Mouse (Mus musculus) hindbrain, postnatal 0 days (tissue): ENCODE results near the gene Rhbdd1. TPM values are rescaled to one million over a fixed set of nuclear protein-coding genes. Genes with fewer than 3 reads are reported as not detected.

Source experiments
- ATAC-seq: fragments of 200-750 bp; cut with Nextera tagmentation; 2 replicates; pipeline ENCODE4 v1.8.0; 2017; ENCODE audit warnings: mild to moderate bottlenecking, moderate TSS enrichment, moderate library complexity
- DNase-seq: peaks from one replicate; pipeline ENCODE4 v3.0.0-alpha.2; 2015; ENCODE audit warnings: low spot score
- H3K27ac ChIP-seq: fragments of 300-500 bp; sonication (generic); 2 replicates; pipeline ENCODE4 v1.5.1; 2014; ENCODE audit warnings: mild to moderate bottlenecking
- H3K27me3 ChIP-seq: fragments of 300-500 bp; sonication (generic); 2 replicates; pipeline ENCODE4 v1.6.1; 2014; ENCODE audit warnings: low read length, mixed read lengths; ENCODE audit not compliant: insufficient read depth
- H3K36me3 ChIP-seq: fragments of 300-500 bp; sonication (generic); 2 replicates; pipeline ENCODE4 v1.6.1; 2014; ENCODE audit warnings: low read length, mixed read lengths; ENCODE audit not compliant: insufficient read depth
- H3K4me1 ChIP-seq: fragments of 300-500 bp; sonication (generic); 2 replicates; pipeline ENCODE4 v1.6.1; 2014; ENCODE audit warnings: antibody characterized with exemption, low read length, mixed read lengths; ENCODE audit not compliant: insufficient read depth
- H3K4me2 ChIP-seq: fragments of 300-500 bp; sonication (generic); 2 replicates; pipeline ENCODE4 v1.6.1; 2014; ENCODE audit warnings: low read depth, mild to moderate bottlenecking, low read length, moderate library complexity, mixed read lengths
- H3K4me3 ChIP-seq: fragments of 300-500 bp; sonication (generic); 2 replicates; pipeline ENCODE4 v1.5.1; 2014; ENCODE audit warnings: low read length
- H3K9ac ChIP-seq: fragments of 300-500 bp; sonication (generic); replicated peaks from 2 replicates; pipeline ENCODE4 v1.6.1; 2014; ENCODE audit warnings: mild to moderate bottlenecking, low read length, moderate library complexity, mixed read lengths
- H3K9me3 ChIP-seq: fragments of 300-500 bp; sonication (generic); 2 replicates; pipeline ENCODE4 v1.6.1; 2016; ENCODE audit warnings: low read length, mixed read lengths
- CTCF ChIP-seq: IDR thresholded peaks from 2 replicates; pipeline ENCODE4 v1.5.1; 2016; ENCODE audit warnings: antibody characterized with exemption, control low read depth, low read depth
- WGBS: fragments of 180-500 bp; shearing (Covaris S2); extraction: QIAGEN DNeasy Blood & Tissue Kit; methylation state at CpG from one replicate; pipeline ENCODE4 v1.1.7; 2014; 5-methylcytosine and 5-hydroxymethylcytosine counted together
- polyA plus RNA-seq: library from polyadenylated mRNA; unstranded; fragments of >200 nt; fragmentation: Nextera tagmentation; extraction: Ambion mirVana; gene quantifications from 2 replicates; pipeline ENCODE4 v1.2.1, GENCODE M21; 2015
- total RNA-seq: library from RNA; depleted of rRNA; stranded (reverse); fragments of >200 nt; gene quantifications from 2 replicates; pipeline ENCODE4 v1.2.3, GENCODE M21; 2014

The Rhbdd1 gene
- total and polyA plus RNA-seq, 2 experiments from 2014 or later = 2.7 to 5.1 TPM

- Histone ChIP-seq H3K9me3 (no peaks in the 10 kb centered on the region), H3K36me3 (no peaks in the 10 kb centered on the region), H3K4me3 (no peak overlapping the region), H3K4me1 (no peaks in the 10 kb centered on the region), H3K9ac (no peak overlapping the region), H3K4me2 (no peak overlapping the region), H3K27ac (no peak overlapping the region), H3K27me3 (no peaks in the 10 kb centered on the region)
- peak; percentile 32; the same call in 1 of the 2 replicates for ATAC-seq
- no peak for DNase-seq
- no peak for TF ChIP-seq CTCF
These were observed 13.6 kb downstream of the Rhbdd1 start for GRCm38 (mm10) chr1:82329954-82330247.

DNA sequence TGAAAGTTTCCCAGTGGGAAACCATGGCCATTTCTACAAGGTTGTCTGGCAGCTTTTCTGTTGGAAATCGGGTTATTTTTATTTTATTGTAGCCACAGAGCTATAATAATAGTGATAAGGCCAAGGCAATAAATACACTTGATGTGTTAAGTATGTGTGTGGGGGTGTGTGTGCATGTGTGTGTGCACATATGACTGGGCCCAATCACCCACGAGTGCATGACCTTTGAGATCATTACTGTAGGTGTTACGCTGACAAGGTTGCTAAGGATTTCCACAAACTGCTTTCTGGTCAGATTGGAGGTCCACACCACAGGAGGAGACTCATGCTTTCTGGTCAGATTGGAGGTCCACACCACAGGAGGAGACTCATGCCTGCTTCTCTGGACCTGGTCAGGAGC is 18.3 kb downstream of the Rhbdd1 start:
- 96% methylated on average over 3 of the region's 3 CpGs for WGBS
- Histone ChIP-seq H3K9ac (no peak overlapping the region), H3K9me3 (no peaks in the 10 kb centered on the region), H3K27me3 (no peaks in the 10 kb centered on the region), H3K4me1 (no peaks in the 10 kb centered on the region), H3K4me2 (no peak overlapping the region), H3K27ac (no peak overlapping the region), H3K36me3 (no peaks in the 10 kb centered on the region), H3K4me3 (no peak overlapping the region)
- TF ChIP-seq CTCF = no peak
- DNase-seq = no peak
- no peak for ATAC-seq

DNA sequence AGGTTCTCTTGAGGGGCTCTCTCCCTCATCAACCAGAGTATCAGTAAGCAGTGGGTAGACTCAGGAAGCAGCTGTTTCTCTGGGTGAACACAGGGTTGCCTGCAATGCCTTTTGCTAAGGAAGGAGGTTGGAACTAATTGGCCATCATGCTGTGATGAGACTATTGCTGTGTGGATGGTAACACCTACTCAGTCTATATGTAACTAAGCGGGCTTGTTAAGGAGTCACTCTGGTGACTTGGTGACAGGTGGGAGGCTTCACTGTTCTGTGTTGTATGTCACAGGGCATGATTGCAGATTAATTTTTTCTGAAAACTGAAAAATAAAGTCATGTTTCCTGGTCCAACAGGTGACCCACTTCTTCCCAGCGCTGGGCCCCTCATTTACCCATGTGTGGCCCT is 36.8 kb downstream of the Rhbdd1 start:
- no peak overlapping the region for H3K9ac ChIP-seq
- ATAC-seq (no peak), DNase-seq (no peak)
- no peak overlapping the region for H3K4me2 ChIP-seq
- WGBS = 98% methylated on average over 2 of the region's 2 CpGs
- H3K4me1 ChIP-seq = no peaks in the 10 kb centered on the region
- no peak for TF ChIP-seq CTCF
- H3K36me3 ChIP-seq = no peaks in the 10 kb centered on the region
- no peak overlapping the region for H3K27ac ChIP-seq
- no peaks in the 10 kb centered on the region for H3K9me3 ChIP-seq
- no peaks in the 10 kb centered on the region for H3K27me3 ChIP-seq
- H3K4me3 ChIP-seq = no peak overlapping the region

GRCm38 (mm10) chr1:82353755-82354154 is 37.5 kb downstream of the Rhbdd1 start:
- no peak overlapping the region for H3K9ac ChIP-seq
- no peak overlapping the region for H3K4me3 ChIP-seq
- no peak for TF ChIP-seq CTCF
- ATAC-seq (no peak), DNase-seq (no peak)
- WGBS = 75% methylated on average over 2 of the region's 2 CpGs
- no peaks in the 10 kb centered on the region for H3K9me3 ChIP-seq
- no peaks in the 10 kb centered on the region for H3K4me1 ChIP-seq
- H3K4me2 ChIP-seq = no peak overlapping the region
- H3K27ac ChIP-seq = no peak overlapping the region
- no peaks in the 10 kb centered on the region for H3K36me3 ChIP-seq
- H3K27me3 ChIP-seq = no peaks in the 10 kb centered on the region

DNA sequence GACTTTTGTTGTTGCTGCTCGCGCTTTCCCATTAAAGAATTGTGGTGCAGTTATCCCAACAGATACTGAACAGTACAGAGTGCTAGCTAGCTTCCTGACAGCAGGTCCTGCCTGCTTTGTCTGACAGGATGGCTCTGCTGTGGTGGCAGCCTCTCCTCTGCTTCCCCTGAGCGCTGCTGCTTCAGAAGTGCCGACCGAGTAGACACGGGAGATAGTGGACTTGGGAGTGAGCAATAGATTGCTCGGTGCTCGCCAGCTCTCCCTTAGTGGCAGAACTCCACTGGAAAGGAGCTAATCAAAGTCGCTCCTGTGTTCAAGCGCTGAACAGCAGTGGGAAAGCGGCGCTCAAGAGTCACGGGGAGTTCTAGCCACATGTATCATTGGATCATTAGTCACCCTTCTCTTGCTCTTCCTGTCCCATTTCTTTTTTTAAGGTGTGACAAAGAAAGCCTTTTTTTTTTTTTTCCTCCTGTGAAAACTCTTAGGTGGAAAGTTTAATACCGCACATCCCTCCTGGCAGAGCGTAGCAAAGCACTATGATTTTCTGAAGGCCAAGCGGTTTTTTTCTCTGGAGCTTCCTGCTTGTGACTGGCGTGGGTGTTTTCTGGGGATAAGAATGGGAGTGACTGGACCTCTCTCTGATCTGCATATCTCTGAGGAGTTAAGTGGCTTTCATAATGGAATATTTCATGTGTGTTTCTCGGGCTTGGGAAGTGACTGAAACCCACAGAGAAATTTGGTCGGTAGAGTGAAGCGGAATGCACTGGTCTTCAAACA is 42.8 kb downstream of the Rhbdd1 start:
- peak overlapping the region; percentile 13 for H3K4me3 ChIP-seq
- no peaks in the 10 kb centered on the region for H3K4me1 ChIP-seq
- H3K9ac ChIP-seq = no peak overlapping the region
- 52% methylated on average over 20 of the region's 20 CpGs for WGBS
- H3K27ac ChIP-seq = 0 out of 2 replicates have a peak overlapping the region, but pooled peaks have one; percentile 26
- H3K9me3 ChIP-seq = no peaks in the 10 kb centered on the region
- no peaks in the 10 kb centered on the region for H3K27me3 ChIP-seq
- DNase-seq (peak; percentile 61), ATAC-seq (peak; percentile 64; the same call in 1 of the 2 replicates)
- no peaks in the 10 kb centered on the region for H3K36me3 ChIP-seq
- no peak for TF ChIP-seq CTCF
- H3K4me2 ChIP-seq = peak overlapping the region; percentile 44

GRCm38 (mm10) chr1:82359648-82360026 is 43.4 kb downstream of the Rhbdd1 start:
- TF ChIP-seq CTCF = no peak
- Histone ChIP-seq H3K36me3 (no peaks in the 10 kb centered on the region), H3K4me1 (no peaks in the 10 kb centered on the region), H3K9ac (no peak overlapping the region), H3K27me3 (no peaks in the 10 kb centered on the region), H3K4me2 (no peak overlapping the region), H3K9me3 (no peaks in the 10 kb centered on the region), H3K27ac (no peak overlapping the region), H3K4me3 (no peak overlapping the region)
- ATAC-seq (no peak), DNase-seq (no peak)
- WGBS = 85% methylated on average over 1 of the region's 1 CpGs

DNA sequence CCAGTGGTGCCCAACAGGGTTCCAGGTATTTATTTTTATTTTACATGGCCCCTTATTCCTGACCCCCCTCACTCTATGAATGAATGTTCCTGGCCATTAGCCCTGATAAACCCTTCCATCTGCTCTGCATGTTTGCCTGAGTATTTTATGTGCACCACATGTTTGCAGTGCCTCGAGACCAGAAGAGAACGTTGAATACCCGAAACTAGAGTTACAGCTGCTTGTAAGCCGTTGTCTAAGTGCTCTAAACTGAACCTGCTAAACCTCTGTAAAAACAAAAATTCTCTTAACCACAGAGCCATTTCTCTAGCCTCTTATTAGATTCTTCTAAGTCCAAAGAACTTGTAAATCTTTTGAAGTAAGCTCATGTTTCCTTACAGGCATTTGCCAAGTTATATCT is 45.0 kb downstream of the Rhbdd1 start:
- no peak overlapping the region for H3K27ac ChIP-seq
- H3K27me3 ChIP-seq = no peaks in the 10 kb centered on the region
- no peaks in the 10 kb centered on the region for H3K9me3 ChIP-seq
- no peak for TF ChIP-seq CTCF
- H3K36me3 ChIP-seq = no peaks in the 10 kb centered on the region
- ATAC-seq (no peak), DNase-seq (no peak)
- no peak overlapping the region for H3K4me3 ChIP-seq
- H3K9ac ChIP-seq = no peak overlapping the region
- no peak overlapping the region for H3K4me2 ChIP-seq
- 76% methylated on average over 4 of the region's 4 CpGs for WGBS
- no peaks in the 10 kb centered on the region for H3K4me1 ChIP-seq
